Comparison of ENCODE assay signal across 7 mouse cellular contexts in genomic region chr1:185362677-185363520, GRCm38 (mm10). TPM values are rescaled to one million over a fixed set of nuclear protein-coding genes. Genes with fewer than 3 reads are reported as not detected.
DNase-seq lines count a peak whose midpoint lies in the region; ATAC-seq lines count a peak whose summit lies in the region.

Gene Eprs (plus strand): TSS chr1:185363044.

- H3K9ac ChIP-seq in intestine, embryonic 16.5 days (ENCODE audit: low read depth, low read length), result peak within 1 kb of the TSS; percentile 94
- peak within 1 kb of the TSS; percentile 83 for H3K9ac ChIP-seq in midbrain, embryonic 11.5 days (ENCODE audit: low read length)

- H3K36me3 ChIP-seq in intestine, embryonic 16.5 days (ENCODE audit: control insufficient read depth, insufficient read depth, low read length), result peaks cover 8% of the 10 kb centered on the region; the same call in 1 of the 2 replicates
- H3K36me3 ChIP-seq in midbrain, embryonic 11.5 days (ENCODE audit: control insufficient read depth, insufficient read depth, low read length), result no peaks in the 10 kb centered on the region

- H3K27ac ChIP-seq in intestine, embryonic 16.5 days (ENCODE audit: low read length), result peak within 1 kb of the TSS; percentile 95
- peak within 1 kb of the TSS; percentile 71 for H3K27ac ChIP-seq in midbrain, embryonic 11.5 days (ENCODE audit: low read depth, low read length)

- peak; percentile 98 for DNase-seq in adrenal gland, adult 8-10 months
- DNase-seq in embryo, embryonic 9.5 days (ENCODE audit: extremely low spot score), result peak; percentile 99
- DNase-seq in gastrocnemius, postnatal 4 days (ENCODE audit: low spot score in 2 of 2), result peak; percentile 95 to 99
- DNase-seq in left cerebral cortex, postnatal 36 days (ENCODE audit: low spot score in 2 of 2), result peak; percentile 99
- peak; percentile 100 for DNase-seq in midbrain, embryonic 11.5 days (ENCODE audit: low spot score, missing footprints)
- peak; percentile 99 for DNase-seq in skeletal muscle tissue, adult 2 months (ENCODE audit: low read depth, low spot score)

- intact Hi-C loops in left cerebral cortex, postnatal 36 days (cut with DNase I), result loop anchor here (2.0 kb wide), 1 partner anchor 30 kb away; the partner anchor contains the start of gene Bpnt1

- H3K4me1 ChIP-seq in intestine, embryonic 16.5 days (ENCODE audit: control insufficient read depth, insufficient read depth, low read length), result peaks cover 13% of the 10 kb centered on the region; the same call in 1 of the 2 replicates
- H3K4me1 ChIP-seq in midbrain, embryonic 11.5 days (ENCODE audit: control insufficient read depth, insufficient read depth, low read length), result peaks cover 8% of the 10 kb centered on the region

- peak within 1 kb of the TSS; percentile 94 for H3K4me3 ChIP-seq in intestine, embryonic 16.5 days (ENCODE audit: low read length)
- peak within 1 kb of the TSS; percentile 94 for H3K4me3 ChIP-seq in midbrain, embryonic 11.5 days (ENCODE audit: low read depth, low read length)

- H3K9me3 ChIP-seq in intestine, embryonic 16.5 days (ENCODE audit: control insufficient read depth, low read length), result no peaks in the 10 kb centered on the region
- no peaks in the 10 kb centered on the region for H3K9me3 ChIP-seq in midbrain, embryonic 11.5 days (ENCODE audit: control insufficient read depth, low read length)

- ATAC-seq in intestine, embryonic 16.5 days, result peak; percentile 96
- peak; percentile 96 for ATAC-seq in midbrain, embryonic 11.5 days (ENCODE audit: low FRiP score)

- peak within 1 kb of the TSS; percentile 90 for H3K4me2 ChIP-seq in intestine, embryonic 16.5 days (ENCODE audit: low read depth, low read length)
- H3K4me2 ChIP-seq in midbrain, embryonic 11.5 days, result peak within 1 kb of the TSS; percentile 72

- WGBS in intestine, embryonic 16.5 days, result under 1% methylated on average over 91 of the region's 92 CpGs
- under 1% methylated on average over 89 of the region's 92 CpGs for whole genome bisulfite sequencing in midbrain, embryonic 11.5 days

- no peaks in the 10 kb centered on the region for H3K27me3 ChIP-seq in intestine, embryonic 16.5 days (replicated peaks; ENCODE audit: control insufficient read depth, insufficient read depth, low read length)
- no peaks in the 10 kb centered on the region for H3K27me3 ChIP-seq in midbrain, embryonic 11.5 days (ENCODE audit: control insufficient read depth, insufficient read depth, low read length)

RNA-seq across cellular contexts. Expression of gene Eprs, which starts in this region (rescaled TPM):
- total RNA-seq in adrenal gland, adult 8-10 months (2022), result 100 to 1,000 TPM; 108 to 145 (median 120) TPM
- total RNA-seq in gastrocnemius, postnatal 4 days (2021), result 100 to 1,000 TPM; 104 to 109 TPM
- polyA plus RNA-seq in intestine, embryonic 16.5 days (2015; fragmentation: Nextera tagmentation; extraction: Ambion mirVana), result 118 and 132 TPM in 2 replicates
- 10 to 100 TPM; 64.0 to 74.4 TPM for total RNA-seq in left cerebral cortex, postnatal 36 days (2021)
- polyA plus RNA-seq in midbrain, embryonic 11.5 days (2014; fragmentation: Nextera tagmentation; extraction: Ambion mirVana), result 140 TPM in 2 replicates

Comparison
In these comparisons a context has a peak if more than half of its experiments do, and no peak if none do; other contexts are left out.
1. Peak in every context shown above with its lines: DNase-seq, ATAC-seq, H3K4me3 ChIP-seq and H3K27ac ChIP-seq.